Mouse (Mus musculus): ENCODE data around the gene Fam160a1. TPM values are rescaled to one million over a fixed set of nuclear protein-coding genes. Genes with fewer than 3 reads are reported as not detected.

Fam160a1 gene
- polyA plus RNA-seq, 1 experiment: 6.5 TPM

DNA sequence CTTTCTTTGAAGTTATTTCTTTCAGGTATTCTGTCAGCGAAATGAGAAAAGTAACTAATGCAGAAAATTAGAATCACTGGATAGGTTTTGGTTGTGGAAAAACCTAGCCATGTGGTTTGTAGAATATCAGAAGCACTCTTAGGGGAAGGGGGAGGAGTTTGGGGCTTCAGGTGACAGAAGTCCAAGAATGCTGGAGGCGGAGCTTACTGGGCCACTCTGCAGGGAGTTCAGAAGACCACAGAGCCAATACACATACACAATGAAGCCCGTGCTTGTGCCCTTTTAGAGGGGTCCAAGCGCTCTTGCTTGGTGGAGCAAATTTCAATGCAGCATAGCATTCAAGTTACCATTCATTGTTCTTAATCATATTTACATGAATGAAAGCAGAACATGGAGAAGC, 68.2 kb downstream of the Fam160a1 start:
- DNase-seq (ENCODE audit: low spot score): no peak

- DNase-seq (ENCODE audit: low spot score): no peak
Observed at GRCm38 (mm10) chr3:85746116-85746515, 71.0 kb downstream of the Fam160a1 start.

DNA sequence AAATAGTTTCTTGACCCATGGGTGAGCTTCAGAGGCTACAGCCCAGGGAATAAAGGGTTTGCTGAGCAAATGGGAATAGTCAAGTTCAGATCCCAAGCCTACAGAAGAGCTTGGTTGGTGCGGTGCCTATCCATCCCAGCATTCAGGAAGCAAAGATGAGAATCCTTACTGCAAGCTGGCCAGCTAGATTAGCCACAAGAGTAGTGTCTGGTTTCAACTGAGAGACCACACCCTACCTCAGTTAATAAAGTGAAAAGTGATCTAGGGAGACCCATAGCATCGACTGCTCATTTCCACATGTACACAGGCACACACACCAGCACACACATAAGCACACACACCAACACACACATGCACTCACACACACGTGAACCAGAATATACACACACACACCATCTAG, 75.3 kb downstream of the Fam160a1 start:
- no peak for DNase-seq (ENCODE audit: low spot score)

DNA sequence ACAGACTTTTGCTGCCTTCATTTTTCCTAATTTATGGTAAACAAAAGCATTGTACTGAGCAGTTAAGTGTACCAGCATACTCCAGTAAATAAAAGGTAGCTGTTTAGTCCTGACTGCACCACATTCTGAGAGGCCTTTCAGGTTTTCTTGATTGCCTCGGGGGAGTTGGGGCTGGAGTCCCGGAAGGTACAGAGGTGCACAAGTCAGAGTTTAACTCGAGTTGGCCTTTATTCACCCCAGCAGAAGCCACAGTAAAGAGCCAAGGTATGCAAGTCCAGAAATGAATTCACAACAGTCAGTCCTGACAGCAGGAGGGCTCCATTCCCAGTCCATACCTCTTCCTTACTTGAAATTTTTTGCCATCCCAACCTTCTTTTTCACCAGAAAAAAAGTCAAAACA, 78.5 kb downstream of the Fam160a1 start:
- no peak for DNase-seq (ENCODE audit: low spot score)

DNA sequence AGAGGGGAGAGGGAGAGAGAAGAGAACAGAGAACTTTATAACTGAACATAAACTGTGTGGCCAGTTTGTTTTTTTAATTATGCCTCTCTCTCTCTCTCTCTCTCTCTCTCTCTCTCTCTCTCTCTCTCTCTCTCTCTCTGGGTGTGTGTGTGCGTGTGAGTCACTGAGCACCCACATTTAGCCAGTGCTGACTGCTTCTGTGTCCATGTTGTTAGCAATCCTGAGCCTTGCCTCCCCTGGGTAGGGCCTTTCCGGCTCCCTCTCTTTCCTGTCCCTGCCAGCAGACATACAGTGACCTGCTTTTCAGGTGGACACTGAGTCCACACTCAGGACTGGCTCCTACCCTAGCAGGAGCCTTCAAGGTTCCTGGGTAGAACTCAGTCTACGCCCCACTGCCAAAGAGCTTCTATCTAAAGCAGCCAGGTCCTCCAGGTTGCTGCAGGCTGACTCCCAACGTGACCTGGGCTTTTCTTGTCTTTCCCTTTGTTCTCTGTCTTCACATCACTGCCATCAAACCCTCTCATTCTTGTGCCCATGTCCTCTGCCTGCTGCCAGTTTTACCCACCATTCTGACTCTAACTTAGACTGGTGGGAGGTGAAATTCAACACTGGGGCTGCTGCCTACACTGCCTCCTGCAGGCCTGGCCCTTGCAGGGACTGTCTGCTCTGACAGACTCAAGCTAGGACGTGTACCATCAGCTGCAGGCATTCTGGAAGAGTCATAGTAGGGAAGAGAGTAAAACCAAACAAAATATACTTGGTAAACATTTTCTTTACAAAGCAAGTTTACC, 83.0 kb downstream of the Fam160a1 start:
- DNase-seq (ENCODE audit: low spot score): no peak

DNA sequence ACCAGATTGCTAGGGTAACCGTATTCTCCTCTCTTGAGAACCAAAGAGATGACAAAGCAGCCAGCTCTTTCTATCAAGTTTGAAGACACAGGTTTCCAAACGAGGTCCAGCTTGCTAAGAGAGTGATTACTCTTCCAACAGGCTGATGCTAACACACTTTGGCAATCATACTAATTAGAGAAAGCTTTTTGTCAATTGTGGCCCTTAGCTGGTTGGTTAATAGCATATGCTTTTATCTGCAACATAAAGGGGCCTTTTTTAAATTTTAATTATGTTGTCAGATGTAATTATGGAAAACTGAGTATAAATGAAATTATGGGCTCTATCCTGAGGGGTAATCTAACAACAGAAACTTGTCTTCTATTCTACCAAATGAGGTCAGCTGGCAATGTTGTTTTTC, 89.9 kb downstream of the Fam160a1 start:
- no peak for DNase-seq (ENCODE audit: low spot score)

DNA sequence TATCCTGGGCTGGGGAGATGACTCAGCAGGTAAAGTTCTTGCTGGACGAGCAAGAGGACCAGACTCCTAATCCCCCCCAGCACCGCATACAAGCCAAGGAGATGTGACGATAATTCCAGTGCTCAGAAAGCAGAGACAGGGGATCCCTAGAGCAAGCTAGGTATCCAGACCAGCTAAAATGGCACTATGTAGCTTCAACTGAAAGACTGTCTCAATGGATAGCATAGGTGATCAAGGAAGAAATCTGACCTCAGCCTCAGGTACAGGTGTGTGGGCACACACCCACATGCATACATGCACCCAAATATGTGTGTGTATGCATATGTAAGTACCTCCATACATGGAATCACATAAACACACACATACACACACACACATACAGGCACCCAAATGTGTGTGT, 91.1 kb downstream of the Fam160a1 start:
- no peak for DNase-seq (ENCODE audit: low spot score)

GRCm38 (mm10) chr3:85725110-85725509, 92.0 kb downstream of the Fam160a1 start:
- DNase-seq (ENCODE audit: low spot score): no peak

- DNase-seq (ENCODE audit: low spot score): no peak
Observed at GRCm38 (mm10) chr3:85722581-85722980, 94.5 kb downstream of the Fam160a1 start.

GRCm38 (mm10) chr3:85715764-85716297, 101.3 kb downstream of the Fam160a1 start:
- DNase-seq (ENCODE audit: low spot score): no peak

GRCm38 (mm10) chr3:85713936-85714709, 103.0 kb downstream of the Fam160a1 start:
- DNase-seq (ENCODE audit: low spot score): no peak

GRCm38 (mm10) chr3:85710695-85711094, 106.4 kb downstream of the Fam160a1 start:
- DNase-seq (ENCODE audit: low spot score): no peak

- DNase-seq (ENCODE audit: low spot score): no peak
Observed at GRCm38 (mm10) chr3:85707421-85707820, 109.7 kb downstream of the Fam160a1 start.

DNA sequence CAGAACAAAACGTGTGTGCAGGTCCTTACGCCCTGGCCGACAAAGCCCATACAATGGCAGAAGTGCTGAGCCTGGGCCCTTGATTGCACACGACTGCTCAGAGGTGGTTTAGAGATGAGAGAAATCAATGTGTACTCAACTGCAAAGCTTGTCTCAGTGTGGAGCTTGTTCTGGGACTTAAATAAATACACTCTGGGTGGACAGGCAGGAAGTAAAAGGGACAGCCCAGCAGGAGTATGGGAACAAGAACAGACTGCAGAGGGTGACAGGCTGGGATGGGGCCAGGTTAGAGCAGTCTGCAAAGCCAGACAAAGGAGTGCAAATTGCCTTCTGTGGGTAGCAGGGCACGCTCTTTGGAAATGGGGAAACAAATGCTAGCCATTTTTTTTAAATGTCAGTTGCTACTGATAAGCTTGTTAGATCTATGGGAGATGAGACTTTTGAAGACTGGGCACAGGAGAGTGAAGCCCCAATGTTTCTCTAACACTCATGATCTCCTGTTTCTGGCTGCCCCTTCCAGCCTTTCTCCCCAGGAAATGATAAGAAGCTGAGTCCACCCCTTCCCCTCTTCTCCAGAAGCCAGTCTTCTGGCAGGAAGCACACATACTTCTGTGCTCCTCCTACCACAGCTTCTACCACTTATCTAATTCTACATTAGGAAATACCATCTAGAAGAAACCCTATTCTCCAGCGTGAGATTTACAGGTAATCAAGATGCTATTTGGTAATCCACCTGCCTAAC, 113.8 kb downstream of the Fam160a1 start:
- DNase-seq (ENCODE audit: low spot score): no peak

DNA sequence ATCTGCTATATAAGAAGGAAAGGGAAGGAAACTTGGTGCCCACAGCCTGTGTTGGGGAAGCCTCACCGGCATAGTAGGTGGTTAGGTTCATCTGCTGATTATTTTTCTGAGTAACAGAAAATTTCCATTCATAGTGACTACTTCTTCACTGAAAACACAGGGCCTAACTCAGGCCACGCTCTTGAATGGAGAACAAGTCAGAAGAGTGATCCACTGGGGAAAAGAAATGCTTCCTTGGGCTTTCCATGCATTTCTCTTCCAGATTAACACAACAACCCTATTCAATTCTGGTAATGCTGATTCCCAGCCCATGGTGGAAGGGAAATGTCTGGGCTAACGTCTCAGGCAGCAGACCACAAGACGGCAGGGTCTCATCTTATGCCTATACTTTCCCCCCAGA, 118.6 kb downstream of the Fam160a1 start:
- no peak for DNase-seq (ENCODE audit: low spot score)

GRCm38 (mm10) chr3:85695056-85695455, 122.0 kb downstream of the Fam160a1 start:
- no peak for DNase-seq (ENCODE audit: low spot score)

GRCm38 (mm10) chr3:85693013-85693412, 124.1 kb downstream of the Fam160a1 start:
- DNase-seq (ENCODE audit: low spot score): no peak

- DNase-seq (ENCODE audit: low spot score): no peak
Observed at GRCm38 (mm10) chr3:85691134-85691533, 126.0 kb downstream of the Fam160a1 start.

- DNase-seq (ENCODE audit: low spot score): no peak
Observed at GRCm38 (mm10) chr3:85688341-85688740, 128.8 kb downstream of the Fam160a1 start.

DNA sequence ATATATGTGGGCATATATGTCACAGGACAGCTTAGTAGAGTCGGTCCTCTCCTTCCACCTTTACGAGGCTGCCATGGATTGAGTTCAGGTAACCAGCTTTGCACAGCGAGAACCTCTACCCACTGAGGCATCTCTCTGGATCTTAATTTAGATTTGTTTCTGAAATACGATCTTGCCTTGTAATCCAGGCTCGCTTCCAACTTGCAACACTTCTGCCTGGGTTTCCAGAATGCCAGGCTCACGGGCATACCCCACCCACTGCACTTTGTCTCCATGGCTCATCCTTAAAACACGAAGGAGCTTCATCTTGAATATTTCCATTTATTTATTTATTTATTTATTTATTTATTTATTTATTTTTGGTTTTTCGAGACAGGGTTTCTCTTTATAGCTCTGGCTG, 131.8 kb downstream of the Fam160a1 start:
- no peak for DNase-seq (ENCODE audit: low spot score)

DNA sequence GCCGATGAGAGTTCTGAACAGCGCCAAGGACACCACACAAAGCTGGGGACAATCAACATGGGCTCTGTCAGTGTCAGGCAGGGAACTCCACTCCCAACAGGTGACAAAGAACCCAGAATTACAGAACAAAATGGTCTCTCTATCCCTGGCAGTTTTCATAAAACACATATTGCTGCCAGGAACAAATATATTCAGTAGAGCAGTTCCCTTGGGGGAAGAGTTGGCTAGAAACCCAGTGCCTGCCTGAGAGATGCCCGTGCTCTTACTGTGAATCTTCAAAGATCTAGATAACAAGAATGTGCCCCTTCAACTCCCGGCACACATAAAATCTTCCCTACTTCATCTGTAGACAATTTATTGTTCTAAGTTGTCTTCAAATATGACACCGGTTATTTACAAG, 133.5 kb downstream of the Fam160a1 start:
- no peak for DNase-seq (ENCODE audit: low spot score)

DNA sequence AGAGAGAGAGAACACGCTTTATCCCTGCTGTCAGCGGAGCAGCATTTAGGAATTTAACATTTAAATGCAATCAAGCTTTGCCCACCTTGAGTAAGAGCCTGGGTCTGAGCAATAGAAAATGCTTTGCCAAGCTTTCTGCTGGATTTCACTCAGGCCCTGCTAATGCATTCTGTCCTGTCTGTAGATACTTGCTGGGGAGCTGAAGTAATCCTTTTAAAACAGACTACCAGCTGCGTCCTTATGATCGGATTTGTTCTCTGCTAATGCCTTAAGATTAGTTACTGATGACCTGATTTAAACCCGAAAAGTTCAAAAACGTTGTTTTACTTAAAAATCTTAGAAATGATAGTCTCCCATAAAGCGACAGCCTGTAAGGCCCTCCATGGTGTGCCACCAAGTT, 136.0 kb downstream of the Fam160a1 start:
- no peak for DNase-seq (ENCODE audit: low spot score)

Measured in urinary bladder, adult 2 months (tissue).